Mouse (Mus musculus) heart, adult 2 months (tissue): ENCODE measurements around the gene Tnfsf11.

ENCODE experiments used
- CTCF ChIP-seq: fragments of 200-600 bp; IDR thresholded peaks from 2 replicates; pipeline ENCODE4 v1.8.1; 2022; ENCODE audit warnings: antibody characterized with exemption, mild to moderate bottlenecking, moderate library complexity
- POLR2A ChIP-seq: fragments of 200-500 bp; IDR thresholded peaks from 2 replicates; pipeline ENCODE4 v1.6.1; 2011; ENCODE audit warnings: mild to moderate bottlenecking, low read depth, low read length, control low read depth; ENCODE audit not compliant: insufficient read depth

- TF ChIP-seq POLR2A (no peak), CTCF (no peak; the same call in 1 of the 2 replicates)
Observed at GRCm38 (mm10) chr14:78287906-78288800, 19.7 kb downstream of the Tnfsf11 start.
